Mouse (Mus musculus) myocyte (in vitro differentiated cells): ENCODE results near the gene Chmp5. TPM values are rescaled to one million over a fixed set of nuclear protein-coding genes. Genes with fewer than 3 reads are reported as not detected.
A peak's percentile ranks its signal among the peaks of the same experiment; 100 is the strongest.

Experiments used
- H3K27me3 ChIP-seq: one replicate; pipeline ENCODE4 v1.6.1; 2011; ENCODE audit not compliant: control insufficient read depth, insufficient read depth, insufficient read length
- H3K36me3 ChIP-seq: one replicate; pipeline ENCODE4 v1.6.1; 2011; ENCODE audit not compliant: control insufficient read depth, insufficient read depth
- H3K4me2 ChIP-seq: one replicate; pipeline ENCODE4 v1.6.1; 2011; ENCODE audit warnings: low read depth, control low read depth
- H3K4me3 ChIP-seq: one replicate; pipeline ENCODE4 v1.5.1; 2011; ENCODE audit warnings: mild to moderate bottlenecking, control low read depth, moderate library complexity
- H3K79me2 ChIP-seq: one replicate; pipeline ENCODE4 v1.6.1; 2011; ENCODE audit not compliant: control insufficient read depth, insufficient read depth
- H3ac ChIP-seq: one replicate; pipeline ENCODE4 v1.6.1; 2011; ENCODE audit not compliant: control insufficient read depth, insufficient read length
- CEBPB ChIP-seq: IDR thresholded peaks from 2 replicates; pipeline ENCODE4 v1.6.1; 2011; ENCODE audit warnings: mild to moderate bottlenecking, moderate library complexity; ENCODE audit not compliant: poor library complexity, insufficient read depth, severe bottlenecking
- E2F4 ChIP-seq: IDR thresholded peaks from one replicate; pipeline ENCODE4 v1.6.1; 2011; ENCODE audit warnings: mild to moderate bottlenecking, control low read depth, moderate library complexity; ENCODE audit not compliant: insufficient read depth
- MAX ChIP-seq: IDR thresholded peaks from one replicate; pipeline ENCODE4 v1.6.1; 2011; ENCODE audit warnings: low read depth, mild to moderate bottlenecking, control low read depth
- MYOD1 ChIP-seq, 3 experiments: IDR thresholded peaks; one replicate each; pipeline ENCODE4 v1.6.1; 2011; ENCODE audit warnings: control low read depth in 2 of 3, low read depth in 2 of 3, mild to moderate bottlenecking in 2 of 3, moderate library complexity in 1 of 3; ENCODE audit not compliant: insufficient read length in 2 of 3, control insufficient read depth in 1 of 3
- MYOG ChIP-seq, 3 experiments: IDR thresholded peaks; one replicate each; pipeline ENCODE4 v1.6.1; 2011; ENCODE audit warnings: control low read depth in 2 of 3, low read depth in 2 of 3, mild to moderate bottlenecking in 2 of 3; ENCODE audit not compliant: insufficient read length in 2 of 3, control insufficient read depth in 1 of 3, insufficient read depth in 1 of 3
- POLR2A ChIP-seq: IDR thresholded peaks from one replicate; pipeline ENCODE4 v1.6.1; 2011; ENCODE audit warnings: low read depth, mild to moderate bottlenecking, control low read depth, moderate library complexity; ENCODE audit not compliant: insufficient read length
- POLR2AphosphoS2 ChIP-seq: IDR thresholded peaks from one replicate; pipeline ENCODE4 v1.6.1; 2011; ENCODE audit warnings: low read depth, control low read depth; ENCODE audit not compliant: insufficient read length
- REST ChIP-seq: IDR thresholded peaks from one replicate; pipeline ENCODE4 v1.6.1; 2011; ENCODE audit warnings: mild to moderate bottlenecking, control low read depth, moderate library complexity; ENCODE audit not compliant: insufficient read depth, insufficient read length
- SRF ChIP-seq: IDR thresholded peaks from one replicate; pipeline ENCODE4 v1.6.1; 2011; ENCODE audit warnings: low read depth; ENCODE audit not compliant: control insufficient read depth, insufficient read length
- TCF12 ChIP-seq: IDR thresholded peaks from one replicate; pipeline ENCODE4 v1.6.1; 2011; ENCODE audit warnings: mild to moderate bottlenecking, control low read depth; ENCODE audit not compliant: poor library complexity, insufficient read depth, severe bottlenecking
- TCF3 ChIP-seq: IDR thresholded peaks from one replicate; pipeline ENCODE4 v1.6.1; 2011; ENCODE audit warnings: low read depth, control low read depth; ENCODE audit not compliant: insufficient read length
- USF1 ChIP-seq: IDR thresholded peaks from one replicate; pipeline ENCODE4 v1.6.1; 2011; ENCODE audit warnings: low read depth, mild to moderate bottlenecking, control low read depth, moderate library complexity
- polyA plus RNA-seq: library from polyadenylated mRNA; unstranded; fragments of >200 nt; fragmentation: generic; extraction: Trizol; gene quantifications from one replicate; pipeline ENCODE4 v1.2.1, GENCODE M21; 2012; ENCODE audit warnings: missing spikeins

Gene Chmp5
- polyA plus RNA-seq, 1 experiment = 62.2 TPM

DNA sequence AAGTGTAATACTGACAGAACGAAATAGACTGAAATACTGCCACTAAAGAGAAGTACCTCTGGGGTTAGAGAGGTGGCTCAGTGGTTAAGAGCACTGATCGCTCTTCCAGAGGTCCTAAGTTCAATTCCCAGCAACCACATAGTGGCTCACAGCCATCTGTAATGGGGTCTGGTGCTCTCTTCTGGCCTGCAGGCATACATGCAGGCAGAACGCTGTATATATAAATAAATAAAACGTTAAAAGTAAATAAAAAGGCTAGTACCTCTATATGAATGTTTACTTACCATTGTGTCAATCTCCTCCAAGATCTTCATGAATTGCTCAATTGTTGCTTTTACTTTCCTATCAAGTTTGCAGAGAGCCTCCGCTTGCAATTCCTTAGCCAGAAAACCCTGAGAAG is 9.4 kb upstream of the Chmp5 start:
- Histone ChIP-seq H3K79me2 (no peaks in the 10 kb centered on the region), H3K4me2 (no peak overlapping the region), H3K36me3 (peaks cover 60% of the 10 kb centered on the region), H3ac (no peak overlapping the region), H3K27me3 (no peaks in the 10 kb centered on the region), H3K4me3 (no peak overlapping the region)
- no peak for TF ChIP-seq USF1
- no peak for TF ChIP-seq REST
- TF ChIP-seq MYOG (IDR thresholded peaks at IDR 0.05; ENCODE audit: control insufficient read depth in 1 of 3, insufficient read depth in 1 of 3, insufficient read length in 2 of 3, low read depth in 2 of 3) = no peak
- no peak for TF ChIP-seq SRF
- TF ChIP-seq MYOD1 (IDR thresholded peaks at IDR 0.05; ENCODE audit: control insufficient read depth in 1 of 3, insufficient read length in 2 of 3, low read depth in 2 of 3) = no peak
- TF ChIP-seq MAX = no peak
- TF ChIP-seq TCF3 = no peak
- no peak for TF ChIP-seq CEBPB
- no peak for TF ChIP-seq POLR2A
- TF ChIP-seq POLR2AphosphoS2 = no peak
- no peak for TF ChIP-seq E2F4
- no peak for TF ChIP-seq TCF12

DNA sequence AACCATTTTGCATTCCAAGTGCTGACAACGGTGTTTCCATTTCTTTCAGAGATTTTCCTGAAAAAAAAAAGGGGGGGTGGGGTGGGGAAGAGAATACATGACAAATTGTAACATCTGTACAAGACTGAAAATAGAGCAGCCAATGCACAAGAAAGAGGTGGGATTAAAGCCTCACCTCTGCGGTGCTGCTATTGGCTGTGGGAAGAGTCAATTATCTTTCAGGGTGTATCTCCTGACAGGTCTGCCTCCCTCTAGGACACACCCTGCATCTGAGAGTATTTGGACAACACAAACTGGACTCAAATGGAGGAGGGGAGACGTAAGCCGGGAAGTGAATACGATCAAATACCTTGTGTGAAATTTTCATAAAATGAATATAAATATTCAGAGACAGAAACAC is 4.6 kb upstream of the Chmp5 start:
- no peaks in the 10 kb centered on the region for H3K27me3 ChIP-seq
- H3K4me2 ChIP-seq = no peak overlapping the region
- no peak overlapping the region for H3ac ChIP-seq
- peaks cover 50% of the 10 kb centered on the region for H3K36me3 ChIP-seq
- no peak overlapping the region for H3K4me3 ChIP-seq
- no peak for TF ChIP-seq MYOG (IDR thresholded peaks at IDR 0.05; ENCODE audit: control insufficient read depth in 1 of 3, insufficient read depth in 1 of 3, insufficient read length in 2 of 3, low read depth in 2 of 3)
- TF ChIP-seq USF1 = no peak
- no peak for TF ChIP-seq TCF3
- TF ChIP-seq MAX = no peak
- TF ChIP-seq MYOD1 (IDR thresholded peaks at IDR 0.05; ENCODE audit: control insufficient read depth in 1 of 3, insufficient read length in 2 of 3, low read depth in 2 of 3) = no peak
- no peak for TF ChIP-seq SRF
- TF ChIP-seq POLR2A = no peak
- no peak for TF ChIP-seq E2F4
- no peak for TF ChIP-seq POLR2AphosphoS2
- TF ChIP-seq CEBPB = no peak
- no peak for TF ChIP-seq TCF12
- no peak for TF ChIP-seq REST
- H3K79me2 ChIP-seq = peaks cover 25% of the 10 kb centered on the region

DNA sequence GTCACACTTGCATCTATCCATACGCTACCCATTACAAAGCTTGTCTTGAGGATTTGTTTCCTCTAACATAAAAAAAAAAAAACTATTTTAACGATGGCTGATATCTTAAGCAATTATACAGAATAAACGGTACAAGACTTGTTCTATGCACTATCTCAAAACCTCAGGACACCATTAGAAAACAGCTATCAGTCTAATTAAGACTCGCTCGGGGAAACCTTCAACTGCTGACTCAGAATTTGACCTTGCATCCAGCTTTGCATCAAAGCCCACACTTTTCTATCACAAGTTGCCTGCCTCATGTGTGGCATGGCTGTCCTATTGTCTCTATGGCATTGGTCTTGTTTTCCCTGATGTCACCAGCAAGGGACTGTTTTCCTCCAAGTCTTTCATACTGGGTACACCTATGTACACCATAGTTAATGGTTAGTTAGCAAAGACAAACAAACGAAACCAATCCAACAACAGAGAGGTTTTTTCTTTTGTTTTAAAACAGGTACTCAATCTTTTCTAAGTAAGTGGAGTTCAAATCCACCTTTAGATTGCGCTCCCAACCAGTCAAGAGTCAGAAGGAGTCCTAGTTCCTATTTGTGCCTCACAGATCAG is 1.6 kb upstream of the Chmp5 start:
- Histone ChIP-seq H3ac (no peak overlapping the region), H3K4me2 (peak overlapping the region; percentile 67), H3K27me3 (no peaks in the 10 kb centered on the region), H3K79me2 (peaks cover 43% of the 10 kb centered on the region), H3K4me3 (peak overlapping the region; percentile 61), H3K36me3 (peaks cover 36% of the 10 kb centered on the region)
- TF ChIP-seq TCF12 = no peak
- TF ChIP-seq MYOD1 (IDR thresholded peaks at IDR 0.05; ENCODE audit: control insufficient read depth in 1 of 3, insufficient read length in 2 of 3, low read depth in 2 of 3) = no peak
- TF ChIP-seq CEBPB = no peak
- TF ChIP-seq POLR2AphosphoS2 = no peak
- no peak for TF ChIP-seq TCF3
- no peak for TF ChIP-seq E2F4
- no peak for TF ChIP-seq SRF
- TF ChIP-seq POLR2A = no peak
- no peak for TF ChIP-seq MYOG (IDR thresholded peaks at IDR 0.05; ENCODE audit: control insufficient read depth in 1 of 3, insufficient read depth in 1 of 3, insufficient read length in 2 of 3, low read depth in 2 of 3)
- no peak for TF ChIP-seq USF1
- TF ChIP-seq REST = no peak
- no peak for TF ChIP-seq MAX

GRCm38 (mm10) chr4:40947565-40948159 is 545 bp upstream of the Chmp5 start:
- H3K36me3 ChIP-seq = peaks cover 34% of the 10 kb centered on the region
- peak overlapping the region; percentile 80 for H3ac ChIP-seq
- H3K4me3 ChIP-seq = peak overlapping the region; percentile 61
- H3K4me2 ChIP-seq = peak overlapping the region; percentile 67
- no peaks in the 10 kb centered on the region for H3K27me3 ChIP-seq
- TF ChIP-seq CEBPB (no peak), TCF3 (peak; percentile 16), USF1 (no peak), MYOD1 (IDR thresholded peaks at IDR 0.05; ENCODE audit: control insufficient read depth in 1 of 3, insufficient read length in 2 of 3, low read depth in 2 of 3) (no peak), REST (no peak), POLR2AphosphoS2 (no peak), TCF12 (no peak), POLR2A (no peak)
- peaks cover 43% of the 10 kb centered on the region for H3K79me2 ChIP-seq
